Mouse (Mus musculus) megakaryocyte, embryonic 14.5 days (primary cell): ENCODE data around the gene Arid5b.

Experiments
- FLI1 ChIP-seq: IDR thresholded peaks from 2 replicates; pipeline ENCODE4 v1.6.1; 2012; ENCODE audit warnings: low read length, inconsistent platforms, mixed read lengths
- GATA1 ChIP-seq: IDR thresholded peaks from 3 replicates; pipeline ENCODE4 v1.6.1; 2012; ENCODE audit warnings: mixed read lengths, low read length, inconsistent platforms, borderline replicate concordance

GRCm38 (mm10) chr10:68121960-68122359 lies 156.6 kb downstream of the Arid5b start:
- TF ChIP-seq GATA1 (no peak), FLI1 (no peak)
